Mouse (Mus musculus): ENCODE results near the gene Ebp. TPM values are rescaled to one million over a fixed set of nuclear protein-coding genes. Genes with fewer than 3 reads are reported as not detected.

Ebp gene
- polyA plus RNA-seq, 1 experiment from 2014 or later, result 35.1 TPM

DNA sequence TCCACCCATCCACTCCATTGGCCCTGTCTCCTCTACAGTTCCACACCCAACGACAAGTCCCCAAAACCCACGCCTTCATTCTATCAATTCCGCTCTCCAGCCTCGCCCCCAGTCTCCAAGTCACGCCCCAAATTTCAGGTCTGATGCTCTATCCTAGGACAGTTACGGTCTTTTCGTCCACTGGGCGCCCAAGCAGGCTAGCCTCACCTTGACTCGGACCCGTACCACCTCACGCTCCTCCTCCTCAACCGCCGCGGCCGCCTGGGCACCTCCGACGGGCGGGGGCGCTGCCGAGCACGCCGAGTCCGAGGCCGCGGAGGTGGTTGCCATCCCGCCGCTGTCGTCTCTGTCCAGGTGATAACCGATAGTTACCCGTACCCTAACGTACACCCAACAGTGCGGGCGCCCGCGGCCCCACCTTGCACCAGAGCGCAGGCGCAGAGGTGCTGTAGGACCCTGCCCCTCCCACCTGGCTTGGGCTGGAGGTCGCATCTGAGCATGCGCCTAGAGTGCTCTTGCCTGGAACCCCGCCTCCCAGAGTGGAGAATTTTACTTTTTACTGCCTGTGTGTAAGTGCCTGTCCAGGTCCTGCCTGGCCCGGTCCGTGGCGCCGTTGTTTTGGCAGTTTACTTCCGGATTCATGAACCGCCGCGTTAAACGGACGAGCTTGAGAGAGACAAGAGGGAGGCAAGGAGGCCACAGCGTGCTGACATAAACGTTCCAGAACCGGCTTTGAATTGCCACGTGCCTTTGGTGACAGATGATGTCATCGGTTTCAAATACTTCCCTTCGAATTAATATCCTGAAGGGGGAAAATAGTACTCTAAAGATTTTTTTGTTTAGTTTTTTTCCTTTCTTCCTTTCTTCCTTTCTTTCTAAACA is 17.6 kb downstream of the Ebp start, which contains the start of gene Tbc1d25:
TSS of gene Tbc1d25 (minus strand) at position 678 of the 882 bp plus-strand sequence.
- H3K27ac ChIP-seq (replicated peaks), result peak within 1 kb of the TSS; percentile 81
- H3K4me1 ChIP-seq, result peaks cover 9% of the 10 kb centered on the region; the same call in 1 of the 2 replicates
- no peaks in the 10 kb centered on the region for H3K36me3 ChIP-seq
- 18% methylated on average over 56 of the region's 56 CpGs for WGBS
- peak within 1 kb of the TSS; percentile 65 for H3K4me3 ChIP-seq
- H3K27me3 ChIP-seq (ENCODE audit: low read depth, poor library complexity, severe bottlenecking), result no peaks in the 10 kb centered on the region
- H3K9me3 ChIP-seq (replicated peaks), result peaks cover 9% of the 10 kb centered on the region; the same call in 1 of the 2 replicates
- peak; percentile 80 for DNase-seq (ENCODE audit: low spot score)

DNA sequence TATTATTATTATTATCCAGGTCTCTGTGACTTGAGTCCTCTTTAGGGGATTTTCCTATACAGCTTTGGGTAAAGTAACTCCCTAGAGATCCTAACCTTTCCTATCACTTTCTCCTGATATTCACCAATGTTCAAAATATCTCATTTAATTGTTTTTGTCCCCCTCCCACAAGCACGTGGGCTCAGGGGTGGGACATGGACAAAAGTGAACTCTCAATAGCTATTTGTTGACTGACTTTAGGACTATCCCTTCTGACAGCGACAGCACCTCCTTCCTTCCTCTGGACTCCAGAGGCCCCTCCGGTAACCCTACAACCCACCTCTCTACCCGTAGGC is 18.2 kb downstream of the Ebp start:
- DNase-seq (ENCODE audit: low spot score), result no peak
- H3K4me3 ChIP-seq, result peak overlapping the region; percentile 65
- 15% methylated on average over 4 of the region's 4 CpGs for WGBS
- H3K4me1 ChIP-seq, result peaks cover 9% of the 10 kb centered on the region; the same call in 1 of the 2 replicates
- no peaks in the 10 kb centered on the region for H3K27me3 ChIP-seq (ENCODE audit: low read depth, poor library complexity, severe bottlenecking)
- H3K9me3 ChIP-seq (replicated peaks), result peaks cover 9% of the 10 kb centered on the region; the same call in 1 of the 2 replicates
- H3K36me3 ChIP-seq, result no peaks in the 10 kb centered on the region
- H3K27ac ChIP-seq (replicated peaks), result peak overlapping the region; percentile 81

DNA sequence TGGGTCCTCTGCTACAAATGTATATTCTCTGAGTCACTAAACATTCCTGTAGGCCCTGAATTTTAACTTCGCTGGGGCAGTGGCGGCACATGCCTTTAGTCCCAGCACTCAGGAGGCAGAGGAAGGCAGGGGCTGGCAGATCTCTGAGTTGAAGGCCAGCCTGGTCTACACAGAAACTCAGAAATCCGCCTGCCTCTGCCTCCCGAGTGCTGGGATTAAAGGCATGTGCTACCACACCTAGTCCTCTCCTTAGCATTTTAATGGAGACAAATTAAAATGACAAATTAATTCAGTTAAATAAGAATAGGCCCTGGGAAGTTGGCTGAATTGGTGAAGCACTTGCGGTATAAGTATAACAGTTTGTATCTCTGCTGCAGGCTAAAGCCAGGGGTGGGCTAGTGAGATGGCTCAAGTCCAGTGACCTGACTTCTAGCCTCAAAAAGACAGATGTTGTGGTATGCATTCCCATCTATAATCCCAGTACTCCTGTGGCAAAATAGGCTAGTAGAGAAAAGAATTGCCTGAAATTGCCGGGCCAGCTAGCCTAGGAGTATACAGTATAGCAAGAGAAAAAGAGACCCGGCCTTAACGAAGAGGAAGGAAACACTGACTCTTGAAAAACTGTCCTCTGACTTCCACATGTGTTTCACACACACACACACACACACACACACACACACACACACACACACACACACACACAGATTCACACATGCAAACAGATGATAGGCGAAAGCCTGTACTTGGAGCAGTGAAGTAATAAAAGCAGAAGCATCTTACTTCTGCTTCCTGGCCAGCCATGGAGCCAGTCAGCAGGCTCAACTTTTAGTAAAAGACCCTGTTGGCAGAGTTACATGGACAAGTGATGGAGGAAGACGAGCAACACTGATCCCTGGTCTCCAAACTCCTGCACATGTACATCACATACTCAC is 25.3 kb downstream of the Ebp start:
- 94% methylated on average over 10 of the region's 10 CpGs for WGBS
- DNase-seq (ENCODE audit: low spot score), result no peak
- no peak overlapping the region for H3K27ac ChIP-seq (replicated peaks)

DNA sequence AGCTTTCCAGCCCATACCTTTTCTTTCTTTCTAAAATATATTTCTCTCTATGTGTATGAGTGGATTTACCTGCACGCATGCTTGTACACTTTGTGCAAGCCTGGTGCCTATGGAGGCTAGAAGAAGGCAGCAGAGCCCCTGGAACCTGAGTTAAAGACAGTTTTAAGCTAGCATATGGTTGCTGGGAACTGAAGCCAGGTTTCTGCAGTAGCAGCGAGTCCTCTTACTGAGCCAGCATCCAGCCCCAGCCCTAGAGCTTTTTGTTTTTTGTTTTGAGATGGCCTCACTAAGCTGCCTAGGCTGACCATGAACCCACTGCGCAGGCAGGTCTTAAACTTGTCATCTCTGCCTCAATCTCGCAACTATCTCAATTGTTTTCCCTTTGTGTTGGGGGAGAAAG is 28.8 kb downstream of the Ebp start:
- Histone ChIP-seq H3K9me3 (replicated peaks) (no peaks in the 10 kb centered on the region), H3K27ac (replicated peaks) (no peak overlapping the region), H3K4me1 (no peaks in the 10 kb centered on the region), H3K27me3 (ENCODE audit: low read depth, poor library complexity, severe bottlenecking) (no peaks in the 10 kb centered on the region), H3K36me3 (0 out of 2 replicates have a peak, but pooled peaks cover 3% of the 10 kb centered on the region), H3K4me3 (no peak overlapping the region)
- 89% methylated on average over 4 of the region's 4 CpGs for WGBS
- no peak for DNase-seq (ENCODE audit: low spot score)

More for the DNA sequence above, 25.3 kb downstream of the Ebp start:
- 0 out of 2 replicates have a peak, but pooled peaks cover 3% of the 10 kb centered on the region for H3K36me3 ChIP-seq
- no peak overlapping the region for H3K4me3 ChIP-seq
- no peaks in the 10 kb centered on the region for H3K4me1 ChIP-seq
- H3K27me3 ChIP-seq (ENCODE audit: low read depth, poor library complexity, severe bottlenecking), result no peaks in the 10 kb centered on the region
- no peaks in the 10 kb centered on the region for H3K9me3 ChIP-seq (replicated peaks)

DNA sequence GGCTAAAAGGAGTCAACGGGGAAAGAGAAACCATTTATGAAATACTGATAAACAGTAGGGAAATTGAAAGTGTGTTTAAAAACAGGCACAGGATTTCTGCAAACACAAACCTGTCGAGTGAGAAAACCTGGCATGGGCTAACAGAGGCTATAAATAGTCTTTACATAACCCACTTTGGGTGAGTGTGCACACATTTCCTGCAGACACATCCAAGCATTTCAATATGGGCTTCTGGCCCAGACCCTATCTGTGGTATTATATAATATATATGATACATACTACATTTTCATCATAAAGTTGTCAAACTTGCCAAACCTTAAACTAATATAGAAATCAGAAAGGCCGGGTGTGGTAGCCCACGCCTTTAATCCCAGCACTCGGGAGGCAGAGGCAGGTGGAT is 30.2 kb downstream of the Ebp start:
- Histone ChIP-seq H3K4me3 (no peak overlapping the region), H3K27ac (replicated peaks) (no peak overlapping the region), H3K36me3 (no peaks in the 10 kb centered on the region), H3K9me3 (replicated peaks) (no peaks in the 10 kb centered on the region), H3K4me1 (no peaks in the 10 kb centered on the region), H3K27me3 (ENCODE audit: low read depth, poor library complexity, severe bottlenecking) (no peaks in the 10 kb centered on the region)
- 94% methylated on average over 5 of the region's 5 CpGs for WGBS
- DNase-seq (ENCODE audit: low spot score), result no peak

DNA sequence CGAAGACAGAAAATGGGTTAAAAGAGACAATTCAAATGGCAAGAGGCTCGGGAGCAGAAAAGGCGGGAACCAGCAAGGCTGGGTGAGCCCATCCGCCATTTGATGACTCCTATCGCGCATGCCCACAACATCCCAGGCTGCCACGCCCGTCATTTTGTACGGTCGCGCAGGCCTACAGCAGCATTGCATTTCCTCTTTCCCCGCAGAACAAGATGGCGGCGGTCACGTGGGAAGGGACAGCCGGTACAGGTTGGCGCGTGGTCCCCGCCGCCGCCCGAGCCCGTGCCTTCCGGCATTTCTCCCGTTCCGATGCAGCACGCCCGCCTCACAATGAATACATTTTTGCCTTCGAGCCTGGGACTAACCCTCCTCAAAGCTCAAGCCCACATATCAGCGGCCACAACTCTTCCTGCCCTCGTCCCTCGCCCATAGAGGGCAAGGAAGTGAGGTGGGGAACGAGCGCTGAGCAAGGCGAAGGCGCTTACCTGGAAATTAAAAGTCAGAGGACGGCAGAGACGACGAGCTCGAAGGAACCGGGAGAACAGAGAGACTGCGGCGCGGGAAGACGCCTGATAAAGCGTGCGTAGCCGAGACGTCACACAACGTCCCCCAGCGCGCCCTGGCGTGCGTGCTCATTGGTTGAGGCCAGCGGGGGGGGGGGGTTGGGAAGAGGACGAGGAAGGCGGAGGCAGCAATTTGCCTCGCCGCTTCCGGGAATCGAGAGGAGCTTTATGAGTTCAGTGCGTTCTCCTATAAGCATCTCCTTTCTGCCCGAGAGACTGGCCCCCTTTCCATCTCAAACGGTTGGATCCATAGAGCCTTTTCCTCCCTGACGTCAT is 47.9 kb downstream of the Ebp start, which contains the start of gene Rbm3:
TSS of gene Rbm3 (minus strand) at position 728 of the 839 bp plus-strand sequence.
- WGBS, result 23% methylated on average over 64 of the region's 65 CpGs
- Histone ChIP-seq H3K4me1 (peaks cover 16% of the 10 kb centered on the region), H3K27ac (replicated peaks) (peak within 1 kb of the TSS; percentile 97), H3K27me3 (ENCODE audit: low read depth, poor library complexity, severe bottlenecking) (no peaks in the 10 kb centered on the region), H3K4me3 (peak within 1 kb of the TSS; percentile 68), H3K9me3 (replicated peaks) (peaks cover 8% of the 10 kb centered on the region; the same call in 1 of the 2 replicates), H3K36me3 (peaks cover 38% of the 10 kb centered on the region)
- DNase-seq (ENCODE audit: low spot score), result peak; percentile 84

DNA sequence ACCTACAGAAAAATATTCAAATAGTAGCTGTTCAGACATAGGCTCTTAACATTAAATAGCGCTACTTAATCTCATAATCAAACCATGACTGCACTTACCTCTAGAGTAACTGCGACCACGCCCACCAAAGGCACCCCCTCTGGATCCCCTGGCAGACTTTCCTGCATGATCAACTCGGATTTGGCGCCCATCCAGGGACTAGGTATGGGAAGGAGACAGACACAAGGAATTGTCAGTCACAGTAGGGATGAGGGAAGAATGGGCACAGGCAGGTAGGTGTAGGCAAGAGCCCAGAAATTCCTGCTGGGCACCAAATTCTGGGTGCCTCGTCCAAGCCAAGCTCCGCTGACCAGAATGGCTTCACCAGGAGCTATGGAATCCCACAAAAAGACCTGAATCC is 49.6 kb downstream of the Ebp start:
- DNase-seq (ENCODE audit: low spot score), result no peak
- Histone ChIP-seq H3K9me3 (replicated peaks) (peaks cover 8% of the 10 kb centered on the region; the same call in 1 of the 2 replicates), H3K4me3 (peak overlapping the region; percentile 68), H3K27me3 (ENCODE audit: low read depth, poor library complexity, severe bottlenecking) (no peaks in the 10 kb centered on the region), H3K4me1 (peaks cover 16% of the 10 kb centered on the region), H3K27ac (replicated peaks) (peak overlapping the region; percentile 97; the same call in 1 of the 2 replicates), H3K36me3 (peaks cover 53% of the 10 kb centered on the region)
- 88% methylated on average over 7 of the region's 7 CpGs for WGBS

DNA sequence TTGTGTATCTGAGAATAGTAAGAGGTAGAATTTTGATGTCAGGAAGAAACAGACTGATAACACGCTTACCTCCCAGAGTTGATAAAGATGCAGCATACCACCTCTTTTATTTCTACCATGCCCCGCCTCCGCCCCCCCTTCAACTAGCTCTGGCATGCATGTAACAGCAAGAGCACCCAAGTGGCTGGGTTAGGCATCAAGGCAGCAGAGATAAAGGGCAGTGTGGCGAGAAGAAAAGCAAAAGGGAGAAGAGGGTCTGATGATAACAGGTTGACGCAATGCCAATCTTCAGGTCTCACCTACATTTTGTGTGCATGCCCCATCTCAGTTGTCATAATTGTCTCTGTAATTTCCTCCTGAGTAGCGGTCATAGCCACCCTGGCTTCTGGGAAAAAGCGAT is 50.4 kb downstream of the Ebp start:
- Histone ChIP-seq H3K27me3 (ENCODE audit: low read depth, poor library complexity, severe bottlenecking) (no peaks in the 10 kb centered on the region), H3K4me3 (peak overlapping the region; percentile 14; the same call in 1 of the 2 replicates), H3K36me3 (peaks cover 61% of the 10 kb centered on the region), H3K27ac (replicated peaks) (no peak overlapping the region), H3K9me3 (replicated peaks) (peaks cover 8% of the 10 kb centered on the region; the same call in 1 of the 2 replicates), H3K4me1 (peaks cover 16% of the 10 kb centered on the region)
- WGBS, result 92% methylated on average over 7 of the region's 7 CpGs
- DNase-seq (ENCODE audit: low spot score), result no peak

DNA sequence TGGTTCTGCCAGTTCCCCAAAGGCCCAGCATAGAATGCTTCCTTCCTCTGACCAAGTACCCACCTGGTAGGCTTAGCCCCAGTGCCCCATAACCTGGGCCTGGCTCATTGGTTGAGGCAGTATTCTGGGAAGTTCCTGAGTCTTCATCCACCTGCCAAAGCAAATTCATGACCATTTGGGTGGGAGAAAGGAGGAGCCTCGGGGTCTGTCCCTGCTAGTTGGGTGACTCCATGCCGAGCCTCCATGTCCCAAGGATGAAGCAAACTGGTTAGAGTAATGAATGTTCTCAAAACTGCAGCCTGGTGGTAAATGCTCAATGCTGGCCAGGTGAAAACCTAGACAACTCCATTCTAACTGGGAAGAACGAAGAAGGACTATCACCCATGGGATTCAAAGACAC is 52.3 kb downstream of the Ebp start:
- peaks cover 8% of the 10 kb centered on the region; the same call in 1 of the 2 replicates for H3K9me3 ChIP-seq (replicated peaks)
- WGBS, result 86% methylated on average over 3 of the region's 3 CpGs
- H3K36me3 ChIP-seq, result peaks cover 64% of the 10 kb centered on the region
- peaks cover 16% of the 10 kb centered on the region for H3K4me1 ChIP-seq
- DNase-seq (ENCODE audit: low spot score), result no peak
- no peaks in the 10 kb centered on the region for H3K27me3 ChIP-seq (ENCODE audit: low read depth, poor library complexity, severe bottlenecking)
- no peak overlapping the region for H3K4me3 ChIP-seq
- no peak overlapping the region for H3K27ac ChIP-seq (replicated peaks)

DNA sequence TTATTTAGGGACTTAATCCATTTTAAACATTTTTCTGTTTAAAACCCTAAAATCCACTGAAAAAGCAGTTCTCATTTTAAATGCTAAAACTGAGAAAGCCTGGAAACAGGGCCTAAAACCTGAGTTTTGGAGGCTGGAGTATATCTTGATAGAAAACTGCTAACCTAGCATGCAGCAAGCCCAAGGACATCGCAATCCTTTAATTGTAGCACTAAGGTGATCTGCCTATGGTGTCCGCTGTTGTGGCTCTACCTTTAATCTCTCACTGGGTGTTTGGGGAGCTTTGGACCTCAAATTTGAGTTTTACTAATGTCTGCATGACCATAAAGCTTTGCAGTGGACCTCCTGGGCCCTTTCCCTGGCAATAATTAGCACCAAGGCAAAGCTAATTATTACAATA is 52.9 kb downstream of the Ebp start:
- Histone ChIP-seq H3K36me3 (peaks cover 64% of the 10 kb centered on the region), H3K4me1 (peaks cover 16% of the 10 kb centered on the region), H3K4me3 (no peak overlapping the region), H3K9me3 (replicated peaks) (peaks cover 8% of the 10 kb centered on the region; the same call in 1 of the 2 replicates), H3K27ac (replicated peaks) (no peak overlapping the region), H3K27me3 (ENCODE audit: low read depth, poor library complexity, severe bottlenecking) (no peaks in the 10 kb centered on the region)
- DNase-seq (ENCODE audit: low spot score), result no peak
- 91% methylated on average over 2 of the region's 2 CpGs for WGBS

DNA sequence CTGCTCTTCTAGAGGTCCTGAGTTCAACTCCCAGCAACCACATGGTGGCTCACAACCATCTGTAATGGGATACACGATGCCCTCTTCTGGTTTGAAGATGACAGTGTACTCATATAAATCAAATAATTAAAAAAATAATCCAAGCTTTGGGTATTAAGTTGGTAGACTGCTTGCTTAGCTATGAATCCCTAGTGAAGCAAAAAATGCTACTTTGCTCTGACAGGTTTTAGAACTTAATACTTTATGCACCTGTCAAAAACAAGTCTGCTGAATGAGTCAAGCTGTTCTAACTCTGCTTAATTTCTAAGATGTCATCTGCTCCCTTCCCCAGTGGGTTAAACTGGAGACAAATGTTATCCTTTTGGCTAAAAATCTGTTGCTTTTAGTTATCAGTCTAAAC is 53.8 kb downstream of the Ebp start:
- WGBS, result 83% methylated on average over 1 of the region's 1 CpGs
- Histone ChIP-seq H3K4me1 (peaks cover 16% of the 10 kb centered on the region), H3K9me3 (replicated peaks) (peaks cover 4% of the 10 kb centered on the region; the same call in 1 of the 2 replicates), H3K27ac (replicated peaks) (no peak overlapping the region), H3K27me3 (ENCODE audit: low read depth, poor library complexity, severe bottlenecking) (no peaks in the 10 kb centered on the region), H3K36me3 (peaks cover 62% of the 10 kb centered on the region), H3K4me3 (no peak overlapping the region)
- DNase-seq (ENCODE audit: low spot score), result no peak

Data from midbrain, embryonic 10.5 days (tissue).